Mouse (Mus musculus) brain, embryonic 14.5 days (tissue): Measurements from ENCODE around the gene Uba52. TPM values are rescaled to one million over a fixed set of nuclear protein-coding genes. Genes with fewer than 3 reads are reported as not detected.

Source experiments
- DNase-seq: peaks from one replicate; pipeline ENCODE4 v3.0.0-alpha.2; 2011; ENCODE audit warnings: low read depth
- CTCF ChIP-seq: fragments of 200-500 bp; IDR thresholded peaks from 2 replicates; pipeline ENCODE4 v1.5.1; 2012; ENCODE audit warnings: inconsistent platforms, mild to moderate bottlenecking, moderate library complexity, borderline replicate concordance; ENCODE audit not compliant: insufficient read depth, insufficient read length; ENCODE audit errors: extremely low read depth
- POLR2A ChIP-seq: fragments of 200-500 bp; IDR thresholded peaks from 2 replicates; pipeline ENCODE4 v1.6.1; 2012; ENCODE audit warnings: mild to moderate bottlenecking, inconsistent platforms, borderline replicate concordance; ENCODE audit not compliant: poor library complexity, insufficient read depth, insufficient read length, severe bottlenecking; ENCODE audit errors: extremely low read depth
- polyA plus RNA-seq: library from polyadenylated mRNA; depleted of rRNA; stranded (reverse); fragments of >200 nt; gene quantifications from 2 replicates; pipeline ENCODE4 v1.2.3, GENCODE M21; 2012

Uba52 gene
- polyA plus RNA-seq, 1 experiment: 1,241 TPM

DNA sequence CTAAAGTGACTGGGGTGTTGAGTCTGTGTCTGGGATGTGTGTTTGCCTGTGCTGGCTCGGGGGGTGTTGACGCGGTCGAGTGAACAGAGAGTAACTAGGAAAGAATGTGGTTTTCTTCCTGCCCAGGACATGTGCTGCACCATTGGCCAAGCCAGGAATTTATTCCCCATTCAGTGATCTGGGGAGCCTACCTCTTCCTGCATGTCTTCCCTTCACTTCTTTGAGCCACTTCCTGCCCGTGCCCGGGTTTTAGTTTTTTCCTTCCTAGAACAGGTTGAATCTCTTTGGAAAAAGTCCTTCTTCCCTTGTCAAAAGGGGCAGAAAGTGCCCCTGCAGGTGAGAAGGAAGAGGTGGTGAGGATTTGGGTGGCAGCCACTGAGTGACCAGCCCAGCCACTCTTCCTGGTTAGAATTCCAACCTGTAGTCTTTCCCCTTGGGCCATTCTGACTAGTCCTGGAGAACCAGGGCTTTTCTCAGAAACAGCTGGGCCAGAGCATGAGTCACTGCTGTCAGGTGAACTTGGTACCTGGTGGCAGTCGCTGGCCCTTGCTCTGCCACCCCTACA, 30.0 kb upstream of the Uba52 start:
- TF ChIP-seq POLR2A: no peak
- no peak for TF ChIP-seq CTCF
- DNase-seq: no peak

DNA sequence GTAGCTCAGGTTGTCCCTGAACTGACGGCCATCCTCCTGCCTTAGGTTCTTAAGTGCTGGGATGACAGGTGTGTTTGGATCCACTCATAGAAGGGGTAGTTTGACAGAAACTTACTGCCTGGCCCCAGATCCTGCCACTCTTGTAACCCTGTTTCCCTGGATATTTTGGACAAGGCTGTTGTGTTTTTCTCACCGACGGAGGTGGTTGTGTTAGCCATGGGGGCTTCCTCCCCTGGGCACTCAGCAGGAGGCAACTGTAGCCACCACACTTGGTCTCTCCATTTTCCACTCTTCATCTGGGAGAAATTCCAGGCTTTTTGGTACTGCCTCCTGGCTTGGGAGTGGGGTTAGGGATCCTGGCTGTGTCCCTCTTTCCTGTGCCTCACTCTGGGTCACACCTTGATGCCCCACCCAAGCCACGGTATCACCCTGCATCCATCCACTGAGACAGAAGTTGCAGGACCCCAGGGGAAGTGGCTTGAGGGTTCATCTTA, 29.5 kb upstream of the Uba52 start:
- no peak for DNase-seq
- TF ChIP-seq POLR2A (no peak), CTCF (no peak)

DNA sequence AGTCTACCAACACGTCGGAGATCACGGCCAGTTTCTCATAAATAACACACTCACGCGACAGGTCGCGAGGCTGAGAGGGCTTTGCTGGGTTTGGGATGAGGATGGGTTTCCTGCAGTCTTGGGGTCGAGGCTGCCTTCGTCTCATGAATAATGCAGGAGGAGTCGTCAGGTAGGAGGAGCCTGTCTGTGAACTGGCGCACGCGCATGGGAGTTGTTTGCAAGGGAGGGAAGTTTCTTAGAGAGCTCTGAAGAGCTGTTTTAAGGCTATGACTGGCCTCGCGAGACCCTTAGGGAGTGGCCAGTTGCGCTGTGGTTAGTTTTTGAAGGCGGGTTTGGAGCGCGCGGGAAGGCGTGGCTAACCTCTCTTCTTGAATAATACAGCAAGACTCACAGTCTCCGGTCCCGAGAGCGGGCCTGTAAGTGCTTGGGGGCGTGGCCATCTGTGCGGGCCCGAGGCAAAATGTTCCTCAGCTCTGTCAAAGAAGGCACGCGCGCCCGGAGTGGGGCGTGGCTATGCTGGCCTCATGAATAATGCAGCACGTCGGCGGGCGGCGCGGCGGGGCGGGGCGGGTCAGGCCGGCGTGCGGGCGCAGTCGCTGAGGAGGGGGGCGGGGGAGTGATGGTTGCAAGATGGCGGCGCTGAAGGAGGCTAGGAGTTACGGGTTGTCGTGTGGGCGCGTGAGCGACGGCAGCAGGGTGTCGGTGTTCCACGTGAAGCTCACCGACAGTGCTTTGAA, 28.6 kb upstream of the Uba52 start, which contains the start of gene Ell:
Gene Ell, plus strand, starts transcription at position 381 of the 737 bp plus-strand sequence.
- TF ChIP-seq POLR2A (peak; percentile 55; the same call in 1 of the 2 replicates), CTCF (no peak)
- peak; percentile 99 for DNase-seq

DNA sequence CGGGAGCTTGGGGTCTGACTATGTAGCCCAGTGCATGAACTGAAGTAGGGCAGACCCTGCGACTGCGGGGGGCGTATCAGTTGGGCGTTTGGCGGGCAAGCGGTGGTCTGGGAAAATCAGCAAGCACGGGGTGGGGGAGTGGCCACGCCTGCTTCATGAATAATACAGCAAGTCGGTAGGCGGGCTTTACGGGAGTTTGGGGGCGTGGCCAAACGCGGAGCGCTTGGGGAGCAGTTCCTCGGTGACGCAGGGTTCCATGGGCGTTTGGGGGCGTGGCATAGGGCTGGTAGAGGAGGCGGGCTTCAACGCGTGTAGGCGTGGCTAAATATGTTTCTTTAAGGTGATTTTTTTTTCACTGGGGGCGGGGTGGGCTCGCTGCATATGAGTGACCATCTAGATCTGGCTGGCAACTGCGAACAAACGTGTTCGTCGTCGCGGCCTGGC, 28.1 kb upstream of the Uba52 start:
- TF ChIP-seq POLR2A: no peak
- peak; percentile 99 for DNase-seq

DNA sequence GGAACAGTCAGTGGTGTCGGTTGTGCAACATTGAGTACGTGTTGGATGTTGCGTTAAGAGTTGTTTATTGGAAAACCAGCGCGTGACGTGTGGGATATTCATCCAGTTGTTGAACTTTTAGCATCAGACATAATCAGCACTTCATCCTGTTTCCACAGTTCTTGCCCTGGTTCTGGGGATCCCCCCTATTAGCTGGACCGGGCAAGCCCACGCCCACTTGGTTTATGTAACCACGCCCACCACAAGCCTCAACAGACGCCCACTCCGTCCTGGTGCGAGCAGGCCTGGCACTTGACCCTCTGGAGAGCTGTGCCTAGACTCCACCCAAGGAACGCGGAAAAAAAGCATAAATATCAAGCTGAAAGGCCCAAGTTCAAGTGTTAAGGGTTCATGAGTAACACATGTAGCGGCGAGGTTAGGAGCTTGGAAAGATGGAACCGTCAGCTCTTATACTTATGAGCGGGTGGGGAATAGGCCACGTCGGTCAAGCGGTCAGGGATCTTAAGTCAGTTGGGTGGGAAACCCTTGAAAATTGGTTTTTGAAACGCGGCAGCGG, 27.5 kb upstream of the Uba52 start:
- TF ChIP-seq CTCF (no peak), POLR2A (no peak)
- peak; percentile 50 for DNase-seq

DNA sequence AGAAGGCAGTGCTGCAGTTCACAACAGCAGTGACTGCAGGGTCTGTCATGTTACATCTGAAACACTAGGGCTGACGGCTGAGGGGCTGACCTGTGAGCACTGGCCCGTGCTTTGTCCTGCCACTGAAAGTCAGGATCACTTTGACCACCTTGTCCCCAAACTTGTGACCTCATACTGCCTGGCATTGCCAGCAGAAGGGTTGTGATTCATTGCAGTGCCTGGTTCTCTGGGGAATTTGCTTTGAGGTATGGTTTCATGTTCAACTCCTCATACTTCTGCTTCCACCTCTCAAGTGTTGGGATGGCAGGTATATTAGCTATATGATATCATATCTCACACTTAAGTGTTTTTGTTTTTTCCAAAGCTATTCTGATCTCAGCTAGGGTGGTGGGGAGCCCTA, 25.1 kb upstream of the Uba52 start:
- DNase-seq: no peak
- TF ChIP-seq CTCF (no peak), POLR2A (no peak)

DNA sequence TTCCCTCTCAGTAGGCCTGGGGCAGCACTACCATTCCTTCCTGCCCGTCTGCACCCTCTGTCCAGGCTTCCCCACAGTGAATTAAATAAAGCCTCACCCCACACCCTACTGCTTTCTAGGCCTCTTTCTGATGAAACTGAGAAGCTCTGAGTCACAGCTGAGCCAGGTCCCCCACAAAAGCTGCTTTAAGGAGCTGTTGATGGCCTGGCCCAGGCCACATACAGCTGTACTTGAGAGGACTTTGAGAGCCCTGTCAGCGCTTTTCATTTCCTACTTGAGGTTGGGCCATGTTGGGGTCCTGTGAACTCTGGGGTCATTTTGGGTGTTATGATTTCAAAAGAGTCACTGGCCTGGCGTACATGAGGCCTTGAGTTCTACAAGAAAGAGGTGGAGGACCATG, 24.6 kb upstream of the Uba52 start:
- TF ChIP-seq CTCF (no peak), POLR2A (no peak)
- DNase-seq: no peak

DNA sequence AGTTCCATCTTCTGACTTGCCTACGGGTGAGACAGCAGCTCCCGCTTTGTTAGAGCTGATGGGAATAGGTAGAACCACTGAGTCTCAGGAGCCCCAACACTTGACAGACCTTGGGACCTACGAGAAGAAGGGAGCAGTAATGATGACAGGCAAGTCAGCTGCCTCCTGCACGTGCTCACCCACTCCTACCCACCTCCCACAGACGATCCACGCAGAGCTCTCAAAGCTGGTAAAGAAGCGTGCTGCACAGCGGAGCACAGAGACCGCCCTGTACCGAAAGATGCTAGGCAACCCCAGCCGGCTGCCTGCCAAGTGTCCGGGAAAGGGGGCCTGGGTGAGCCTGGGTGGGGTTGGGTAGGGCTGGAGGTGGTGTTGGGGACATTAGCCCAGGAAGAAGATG, 23.7 kb upstream of the Uba52 start:
- TF ChIP-seq CTCF (no peak), POLR2A (no peak)

DNA sequence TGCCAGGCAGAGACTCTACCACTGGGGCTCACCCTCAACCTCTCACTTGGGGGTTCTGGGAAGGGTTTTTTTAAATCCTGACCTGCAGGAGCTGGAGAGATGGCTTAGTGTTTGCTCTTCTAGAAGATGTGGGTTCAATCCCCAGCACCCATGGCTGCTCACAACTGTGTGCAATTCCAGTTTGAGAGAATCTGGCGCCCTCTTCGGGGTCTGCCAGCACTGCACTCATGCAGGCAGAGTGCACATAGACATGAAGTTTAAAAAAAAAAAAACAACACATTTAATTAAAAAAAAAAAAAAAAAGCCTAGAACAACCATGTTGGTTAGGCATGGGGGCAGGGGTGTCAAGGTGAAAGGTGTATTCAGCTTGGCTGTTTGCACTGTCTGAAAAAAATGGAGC, 19.7 kb upstream of the Uba52 start:
- DNase-seq: no peak
- no peak for TF ChIP-seq CTCF
- no peak for TF ChIP-seq POLR2A

More for the DNA sequence above, 23.7 kb upstream of the Uba52 start:
- DNase-seq: no peak

DNA sequence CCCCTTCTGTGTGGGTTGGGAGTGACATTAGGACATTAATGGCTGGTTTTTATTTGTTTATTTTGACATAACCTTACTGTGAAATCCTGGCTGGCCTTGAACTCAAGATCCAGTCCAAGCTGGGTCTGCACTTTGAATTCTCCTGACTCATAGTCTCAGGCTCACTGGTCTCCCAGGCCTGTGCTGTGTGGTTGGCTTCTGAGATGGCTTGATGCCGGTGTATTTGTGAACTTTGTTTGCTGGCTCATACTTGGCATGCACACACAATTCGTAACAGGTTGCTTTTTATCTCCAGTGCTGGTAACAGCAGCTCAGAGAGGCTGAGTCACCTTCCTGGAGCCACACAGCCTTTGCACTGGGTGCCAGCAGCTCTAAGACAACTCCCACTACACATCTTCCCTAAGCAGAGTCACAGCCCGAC, 19.1 kb upstream of the Uba52 start:
- TF ChIP-seq POLR2A (no peak), CTCF (no peak)
- DNase-seq: no peak

DNA sequence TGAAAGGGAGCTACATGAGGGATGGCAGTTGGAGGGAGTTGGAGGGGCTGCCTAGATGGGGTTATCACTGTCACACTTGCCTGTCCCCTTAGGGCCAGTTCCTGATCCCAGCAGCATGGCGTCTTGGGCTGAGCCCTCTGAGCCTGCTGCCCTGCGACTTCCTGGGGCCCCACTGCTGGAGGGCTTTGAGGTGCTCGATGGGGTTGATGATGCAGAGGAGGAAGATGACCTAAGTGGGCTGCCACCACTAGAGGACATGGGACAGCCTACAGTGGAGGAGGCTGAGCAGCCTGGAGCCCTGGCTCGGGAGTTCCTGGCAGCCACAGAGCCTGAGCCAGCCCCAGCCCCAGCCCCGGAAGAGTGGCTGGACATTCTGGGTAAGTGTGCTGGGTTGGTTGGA, 18.7 kb upstream of the Uba52 start:
- TF ChIP-seq CTCF (no peak), POLR2A (no peak)
- DNase-seq: no peak
